Mouse (Mus musculus) MEL-GATA-1-ER (cell line): ENCODE data around the gene P2ry12.

Experiments used
- DNase-seq: peaks from one replicate; pipeline ENCODE4 v3.0.0-alpha.2; 2012; ENCODE audit warnings: low read depth; ENCODE audit errors: extremely low read depth

The P2ry12 gene

DNA sequence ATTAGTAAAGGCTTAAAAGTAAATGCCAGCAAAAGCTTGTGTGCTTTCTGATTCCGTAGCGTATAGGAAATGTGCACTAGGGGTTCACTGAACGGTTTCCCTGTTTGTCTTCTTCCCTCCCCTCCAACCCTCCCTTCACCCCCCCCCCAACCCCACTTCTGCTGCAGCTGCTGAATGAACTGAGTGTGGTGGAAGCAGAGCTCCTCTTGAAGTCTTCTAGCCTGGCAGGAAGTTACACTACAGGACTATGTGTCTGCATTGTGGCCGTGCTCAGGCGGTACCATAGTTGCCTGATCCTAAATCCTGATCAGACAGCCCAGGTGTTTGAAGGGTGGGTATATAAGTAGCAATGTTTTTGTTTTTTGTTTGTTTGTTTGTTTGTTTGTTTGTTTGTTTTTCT is 27.8 kb downstream of the P2ry12 start:
- DNase-seq, result no peak

DNA sequence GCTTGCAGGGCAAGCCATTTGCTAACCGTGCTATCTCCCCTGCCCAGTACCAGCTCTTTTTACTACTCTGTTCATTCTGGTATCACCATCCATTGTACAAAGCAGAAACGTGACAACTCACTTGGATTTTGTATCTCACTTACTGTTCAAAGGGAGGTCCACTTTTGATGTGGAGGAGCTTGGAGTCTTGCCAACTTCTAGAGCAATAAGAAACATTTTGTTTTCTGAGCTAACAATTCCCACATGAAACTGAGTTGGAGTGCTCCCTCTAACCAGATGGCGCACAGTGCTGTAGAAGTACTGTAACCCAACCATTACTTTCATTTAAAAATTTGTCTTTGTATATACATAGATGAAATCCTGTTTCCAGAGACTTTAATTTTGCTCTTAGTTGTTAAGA is 31.8 kb downstream of the P2ry12 start:
- no peak for DNase-seq

GRCm38 (mm10) chr3:59228730-59229551 is 33.7 kb downstream of the P2ry12 start:
- DNase-seq, result no peak

- DNase-seq, result no peak
Observed at GRCm38 (mm10) chr3:59227696-59228095, 35.0 kb downstream of the P2ry12 start.

DNA sequence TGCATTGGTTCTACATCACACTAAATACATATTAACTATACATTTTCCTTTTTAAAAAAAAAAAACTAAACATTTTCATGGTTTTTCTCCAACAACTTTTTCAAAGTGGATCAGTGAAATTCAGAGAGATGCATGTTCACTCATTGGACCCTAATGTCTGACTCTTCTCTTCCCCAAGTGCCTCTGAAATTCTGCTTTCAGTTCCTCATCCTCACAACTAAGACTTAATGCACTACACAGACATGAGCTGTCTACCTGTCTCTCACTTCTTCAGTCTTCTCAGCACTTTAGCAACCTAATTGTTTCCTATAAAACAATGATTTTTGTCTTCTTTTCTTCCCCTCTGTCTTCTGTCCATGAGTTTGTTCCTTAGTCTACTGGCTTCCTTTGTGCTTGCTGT is 37.3 kb downstream of the P2ry12 start:
- DNase-seq, result no peak

DNA sequence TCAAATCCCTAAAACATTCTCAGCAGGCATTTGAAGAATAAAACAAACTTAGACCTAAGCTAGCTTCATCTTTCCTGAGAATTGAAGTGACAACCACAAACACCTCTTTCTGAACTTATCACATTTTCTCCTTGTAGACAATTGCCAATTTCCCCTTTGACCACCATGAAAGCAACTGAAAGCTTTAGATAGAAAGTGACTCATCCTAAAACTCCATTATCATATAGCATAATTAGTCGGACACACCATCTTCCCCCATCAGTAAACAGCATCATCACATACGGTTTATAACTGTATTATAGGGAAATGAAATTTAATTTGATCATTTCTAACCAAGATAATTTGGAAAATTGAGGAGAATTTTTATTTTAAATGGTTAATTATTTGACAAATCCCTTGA is 40.4 kb downstream of the P2ry12 start:
- peak; percentile 6 for DNase-seq

GRCm38 (mm10) chr3:59219326-59219725 is 43.3 kb downstream of the P2ry12 start:
- no peak for DNase-seq

- DNase-seq, result no peak
Observed at GRCm38 (mm10) chr3:59217211-59217610, 45.5 kb downstream of the P2ry12 start.

- DNase-seq, result no peak
Observed at GRCm38 (mm10) chr3:59212404-59212803, 50.3 kb downstream of the P2ry12 start.

DNA sequence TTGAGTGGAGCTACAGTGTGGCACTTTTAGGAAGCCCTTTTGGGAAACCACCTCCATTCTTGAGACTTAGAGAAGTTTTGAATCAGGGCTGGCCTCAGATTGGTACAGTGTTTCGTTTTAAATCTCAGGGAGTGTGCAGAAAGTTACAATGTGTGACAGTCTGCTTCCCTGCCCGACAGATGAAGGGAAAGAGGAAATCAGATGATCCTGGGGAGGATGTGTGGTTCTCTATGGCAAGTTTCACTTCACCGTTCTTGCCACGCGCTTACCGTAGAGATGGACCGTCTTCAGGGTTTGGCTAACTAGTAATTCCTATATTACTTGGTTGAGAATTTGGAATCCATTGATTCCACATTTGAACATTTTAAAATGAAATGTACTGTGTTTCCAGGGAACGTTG is 50.9 kb downstream of the P2ry12 start:
- DNase-seq, result no peak

DNA sequence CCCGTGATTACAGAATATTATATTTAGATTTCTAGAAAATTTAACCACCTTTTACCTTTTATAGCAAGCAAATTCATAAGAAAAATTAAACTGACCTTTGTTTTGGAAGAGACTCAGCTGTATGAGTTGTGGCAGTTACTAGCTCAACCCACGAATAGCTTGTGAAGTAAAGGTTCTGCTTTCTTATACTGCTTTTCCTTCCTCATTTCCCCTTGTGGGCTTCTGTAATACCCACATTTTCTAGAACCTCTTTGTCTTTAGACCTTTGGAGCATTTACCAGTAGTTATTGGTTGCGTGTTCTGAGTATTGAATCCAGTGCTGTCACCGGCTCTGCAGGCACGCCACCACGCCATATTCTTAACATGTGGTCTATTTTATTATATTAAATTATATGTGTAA is 51.9 kb downstream of the P2ry12 start, which contains the start of gene P2ry13:
TSS of gene P2ry13 (minus strand) at position 156 of the 400 bp plus-strand sequence.
- peak; percentile 14 for DNase-seq

DNA sequence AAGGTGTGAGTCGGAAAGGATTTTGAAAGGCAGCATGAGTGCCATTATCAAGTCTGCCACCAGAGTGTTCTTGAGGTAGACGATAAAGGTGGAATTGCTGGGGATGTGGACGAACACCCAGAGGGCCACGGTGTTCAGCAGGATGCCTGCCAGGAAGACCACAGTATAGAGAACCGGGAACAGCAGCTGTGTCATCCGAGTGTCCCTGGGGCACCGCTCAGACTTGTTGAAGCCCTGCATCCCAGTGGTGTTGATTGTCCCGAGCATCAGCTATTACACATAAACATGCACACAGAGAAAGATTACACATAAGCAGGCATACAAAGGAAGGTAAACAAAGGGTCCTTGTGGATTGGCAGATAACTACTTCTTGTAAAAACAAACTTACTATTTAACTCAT is 52.6 kb downstream of the P2ry12 start:
- DNase-seq, result no peak

- peak; percentile 60 for DNase-seq
Observed at GRCm38 (mm10) chr3:59208650-59209548, 53.8 kb downstream of the P2ry12 start.

GRCm38 (mm10) chr3:59205941-59206340 is 56.7 kb downstream of the P2ry12 start:
- DNase-seq, result no peak

DNA sequence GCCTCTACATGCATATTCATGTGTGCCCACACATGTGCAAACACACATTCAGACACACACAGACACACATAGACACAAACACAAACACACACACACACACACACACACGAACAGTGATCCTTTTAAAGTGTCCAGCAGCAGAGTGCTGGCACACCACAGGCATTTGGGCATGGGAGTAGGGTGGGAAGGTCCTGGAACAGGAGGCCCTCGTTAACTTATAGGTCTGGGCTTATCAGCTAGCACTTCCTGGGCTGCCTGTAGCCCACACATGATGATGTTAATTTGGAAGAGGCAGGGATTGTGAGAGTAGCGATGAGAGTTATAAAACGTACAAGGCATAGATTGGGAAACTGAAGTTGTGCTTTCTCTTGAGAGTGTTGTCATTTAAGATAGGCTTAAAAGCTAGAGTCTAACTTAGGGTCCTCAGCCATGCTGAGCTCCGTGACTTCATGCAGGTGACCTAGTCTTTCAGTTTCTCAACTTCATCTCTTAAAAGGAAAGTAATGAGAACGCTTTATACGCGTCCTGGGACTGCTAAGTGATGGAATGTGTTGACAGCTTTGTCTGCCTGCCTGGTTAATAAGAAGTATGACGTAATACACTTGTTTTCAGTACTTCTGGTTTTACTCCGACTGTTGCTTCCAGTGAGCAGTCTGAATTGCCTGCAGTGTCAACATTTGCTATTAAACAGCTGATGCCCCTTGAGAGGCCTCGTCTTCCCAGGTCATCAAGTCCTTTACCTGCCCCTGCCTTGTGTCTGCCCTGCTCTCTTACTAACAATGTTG is 57.8 kb downstream of the P2ry12 start:
- no peak for DNase-seq

GRCm38 (mm10) chr3:59203802-59204520 is 58.7 kb downstream of the P2ry12 start:
- no peak for DNase-seq

DNA sequence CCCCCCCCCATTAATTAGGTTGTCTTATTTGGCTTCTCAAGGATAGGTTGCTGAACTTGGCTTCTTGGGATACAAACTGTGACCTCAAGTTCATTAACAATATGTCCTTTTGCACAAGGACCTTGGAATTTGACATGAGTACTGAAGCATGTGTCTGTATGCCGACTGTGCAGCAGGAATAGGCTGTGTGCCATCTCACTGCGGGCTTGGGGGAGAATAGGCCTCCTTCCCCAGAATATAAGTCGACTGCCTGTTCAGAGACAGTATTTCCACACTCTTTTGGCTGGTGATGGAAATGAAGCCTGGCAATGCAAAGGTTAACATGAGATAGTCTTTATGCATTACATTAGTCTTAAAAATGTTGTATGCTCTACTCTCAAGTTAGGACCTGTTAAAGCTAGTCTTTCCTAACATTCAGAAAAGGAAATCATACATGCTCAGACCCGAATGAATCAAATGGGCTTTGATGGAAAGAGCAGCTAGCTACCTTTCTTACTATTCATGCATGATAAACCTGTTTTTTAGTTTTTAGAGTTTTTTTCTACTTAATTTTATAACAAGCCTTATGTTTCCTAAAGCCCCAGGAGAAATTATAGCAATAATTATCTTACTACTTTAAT is 65.2 kb downstream of the P2ry12 start:
- DNase-seq, result no peak

DNA sequence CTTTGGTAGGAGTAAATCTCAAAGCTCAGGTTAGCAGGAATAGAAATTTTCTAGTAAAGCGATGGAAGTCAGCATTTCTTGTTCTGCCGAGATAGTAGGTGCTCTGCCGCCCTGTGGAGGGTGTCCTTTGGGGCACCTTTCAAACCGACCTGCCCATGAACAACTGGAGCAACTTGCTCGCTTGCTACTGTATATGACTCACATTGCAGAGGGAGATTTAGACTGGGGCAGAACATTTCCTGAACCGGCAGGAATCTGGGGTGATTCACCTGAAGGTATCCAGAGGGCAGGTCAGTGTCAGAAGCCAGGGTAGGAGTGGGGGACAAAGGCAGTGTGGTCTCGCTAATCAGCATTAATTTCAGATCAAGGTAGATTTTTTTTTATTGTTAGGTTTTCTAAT is 67.7 kb downstream of the P2ry12 start, which contains the start of gene Gpr87:
TSS of gene Gpr87 (minus strand) at position 167 of the 400 bp plus-strand sequence.
- no peak for DNase-seq

- no peak for DNase-seq
Observed at GRCm38 (mm10) chr3:59194099-59194498, 68.6 kb downstream of the P2ry12 start.

DNA sequence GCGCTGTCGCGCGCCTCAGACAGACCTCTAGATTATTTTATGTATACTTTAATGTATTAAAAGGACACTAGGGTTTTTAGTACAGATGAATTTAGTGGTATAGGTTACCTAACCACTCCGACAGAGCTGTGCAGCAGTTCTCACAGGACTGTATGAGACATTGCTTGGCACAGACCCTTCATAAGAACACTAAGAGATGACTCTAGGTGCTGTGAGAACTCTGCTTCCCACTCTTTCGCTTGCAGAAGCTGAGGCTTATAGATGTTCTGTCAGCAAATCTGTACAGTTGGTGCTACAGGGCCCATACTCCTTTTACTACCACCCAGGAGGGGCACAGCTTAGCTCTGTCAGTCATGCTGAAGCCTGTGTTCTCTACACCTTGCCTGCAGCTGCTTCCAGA is 71.0 kb downstream of the P2ry12 start:
- no peak for DNase-seq
